Mouse (Mus musculus) heart, postnatal 0 days (tissue): ENCODE results near the gene Acss3. TPM values are rescaled to one million over a fixed set of nuclear protein-coding genes. Genes with fewer than 3 reads are reported as not detected.

Source experiments
- ATAC-seq: fragments of 200-750 bp; cut with Nextera tagmentation; 2 replicates; pipeline ENCODE4 v1.8.0; 2017; ENCODE audit warnings: low read depth, moderate number of reproducible peaks, moderate library complexity; ENCODE audit not compliant: insufficient read depth
- DNase-seq: peaks from one replicate; pipeline ENCODE4 v3.0.0-alpha.2; 2016; ENCODE audit warnings: low spot score
- H3K27ac ChIP-seq: fragments of 300-500 bp; sonication (generic); 2 replicates; pipeline ENCODE4 v1.5.1; 2014; ENCODE audit warnings: low read depth, mild to moderate bottlenecking
- H3K27me3 ChIP-seq: fragments of 300-500 bp; sonication (generic); 2 replicates; pipeline ENCODE4 v1.6.1; 2014; ENCODE audit warnings: low read length, mixed read lengths; ENCODE audit not compliant: control insufficient read depth, insufficient read depth
- H3K36me3 ChIP-seq: fragments of 300-500 bp; sonication (generic); replicated peaks from 2 replicates; pipeline ENCODE4 v1.6.1; 2014; ENCODE audit warnings: low read length, mixed read lengths; ENCODE audit not compliant: control insufficient read depth, insufficient read depth
- H3K4me1 ChIP-seq: fragments of 300-500 bp; sonication (generic); 2 replicates; pipeline ENCODE4 v1.6.1; 2014; ENCODE audit warnings: antibody characterized with exemption; ENCODE audit not compliant: control insufficient read depth, insufficient read depth
- H3K4me2 ChIP-seq: fragments of 300-500 bp; sonication (generic); 2 replicates; pipeline ENCODE4 v1.6.1; 2014; ENCODE audit warnings: low read depth, mild to moderate bottlenecking, low read length, moderate library complexity
- H3K4me3 ChIP-seq: fragments of 300-500 bp; sonication (generic); 2 replicates; pipeline ENCODE4 v1.5.1; 2014; ENCODE audit warnings: low read depth, low read length
- H3K9ac ChIP-seq: fragments of 300-500 bp; sonication (generic); replicated peaks from 2 replicates; pipeline ENCODE4 v1.6.1; 2014; ENCODE audit warnings: low read depth, low read length, mixed read lengths
- H3K9me3 ChIP-seq: fragments of 300-500 bp; sonication (generic); replicated peaks from 2 replicates; pipeline ENCODE4 v1.6.1; 2016; ENCODE audit warnings: low read length; ENCODE audit not compliant: control insufficient read depth
- CTCF ChIP-seq: IDR thresholded peaks from 2 replicates; pipeline ENCODE4 v1.5.1; 2016; ENCODE audit warnings: antibody characterized with exemption, control low read depth, low read depth
- EP300 ChIP-seq: IDR thresholded peaks from 2 replicates; pipeline ENCODE4 v1.6.1; 2016; ENCODE audit warnings: antibody characterized with exemption, low read depth
- WGBS: fragments of 180-500 bp; shearing (Covaris S2); extraction: QIAGEN DNeasy Blood & Tissue Kit; methylation state at CpG from one replicate; pipeline ENCODE4 v1.1.7; 2014; 5-methylcytosine and 5-hydroxymethylcytosine counted together
- polyA plus RNA-seq: library from polyadenylated mRNA; unstranded; fragments of >200 nt; fragmentation: Nextera tagmentation; extraction: Ambion mirVana; gene quantifications from 2 replicates; pipeline ENCODE4 v1.2.1, GENCODE M21; 2015
- total RNA-seq: library from RNA; depleted of rRNA; stranded (reverse); fragments of >200 nt; gene quantifications from 2 replicates; pipeline ENCODE4 v1.2.3, GENCODE M21; 2014; ENCODE audit warnings: low replicate concordance

Gene Acss3
- total and polyA plus RNA-seq, 2 experiments from 2014 or later, result 4.9 to 5.7 TPM

- TF ChIP-seq EP300 (no peak), CTCF (no peak)
- Histone ChIP-seq H3K4me2 (no peak overlapping the region), H3K4me3 (no peak overlapping the region), H3K36me3 (no peaks in the 10 kb centered on the region), H3K4me1 (no peaks in the 10 kb centered on the region), H3K27me3 (no peaks in the 10 kb centered on the region), H3K9me3 (no peaks in the 10 kb centered on the region), H3K27ac (no peak overlapping the region), H3K9ac (no peak overlapping the region)
- ATAC-seq (no peak), DNase-seq (no peak)
- WGBS, result 22% methylated on average over 2 of the region's 2 CpGs
These were observed 112.3 kb downstream of the Acss3 start for GRCm38 (mm10) chr10:107011142-107011541.

GRCm38 (mm10) chr10:106998052-106998625 is 125.3 kb downstream of the Acss3 start:
- no peaks in the 10 kb centered on the region for H3K4me1 ChIP-seq
- H3K4me3 ChIP-seq, result no peak overlapping the region
- TF ChIP-seq CTCF (no peak), EP300 (no peak)
- no peak overlapping the region for H3K27ac ChIP-seq
- no peaks in the 10 kb centered on the region for H3K9me3 ChIP-seq
- H3K27me3 ChIP-seq, result no peaks in the 10 kb centered on the region
- no peaks in the 10 kb centered on the region for H3K36me3 ChIP-seq
- H3K4me2 ChIP-seq, result no peak overlapping the region
- WGBS, result 71% methylated on average over 2 of the region's 2 CpGs
- DNase-seq, result no peak
- ATAC-seq, result no peak
- no peak overlapping the region for H3K9ac ChIP-seq

GRCm38 (mm10) chr10:106989478-106989877 is 134.0 kb downstream of the Acss3 start:
- 72% methylated on average over 4 of the region's 4 CpGs for WGBS
- H3K4me2 ChIP-seq, result no peak overlapping the region
- no peak for TF ChIP-seq CTCF
- no peak for TF ChIP-seq EP300
- H3K9me3 ChIP-seq, result no peaks in the 10 kb centered on the region
- H3K9ac ChIP-seq, result no peak overlapping the region
- no peaks in the 10 kb centered on the region for H3K4me1 ChIP-seq
- no peak overlapping the region for H3K27ac ChIP-seq
- H3K27me3 ChIP-seq, result no peaks in the 10 kb centered on the region
- H3K4me3 ChIP-seq, result no peak overlapping the region
- ATAC-seq, result no peak
- no peak for DNase-seq
- H3K36me3 ChIP-seq, result no peaks in the 10 kb centered on the region

- no peaks in the 10 kb centered on the region for H3K27me3 ChIP-seq
- H3K27ac ChIP-seq, result no peak overlapping the region
- no peak overlapping the region for H3K9ac ChIP-seq
- H3K9me3 ChIP-seq, result no peaks in the 10 kb centered on the region
- H3K4me2 ChIP-seq, result no peak overlapping the region
- no peaks in the 10 kb centered on the region for H3K36me3 ChIP-seq
- no peak for TF ChIP-seq EP300
- TF ChIP-seq CTCF, result no peak
- 60% methylated on average over 13 of the region's 13 CpGs for WGBS
- DNase-seq (no peak), ATAC-seq (no peak)
- no peaks in the 10 kb centered on the region for H3K4me1 ChIP-seq
- H3K4me3 ChIP-seq, result no peak overlapping the region
These were observed 148.0 kb downstream of the Acss3 start for GRCm38 (mm10) chr10:106975193-106976141.

- Histone ChIP-seq H3K4me2 (no peak overlapping the region), H3K27me3 (no peaks in the 10 kb centered on the region), H3K36me3 (no peaks in the 10 kb centered on the region), H3K9ac (no peak overlapping the region), H3K9me3 (no peaks in the 10 kb centered on the region), H3K4me1 (no peaks in the 10 kb centered on the region), H3K27ac (no peak overlapping the region), H3K4me3 (no peak overlapping the region)
- no peak for ATAC-seq
- TF ChIP-seq EP300, result no peak
- no peak for TF ChIP-seq CTCF
- no peak for DNase-seq
- WGBS, result 78% methylated on average over 3 of the region's 3 CpGs
These were observed 164.4 kb downstream of the Acss3 start for GRCm38 (mm10) chr10:106959026-106959425.
